Mouse (Mus musculus) neural tube, embryonic 10.5 days (tissue): ENCODE results near the gene Rrbp1.

Source experiments
- DNase-seq: peaks from one replicate; pipeline ENCODE4 v3.0.0-alpha.2; 2017; ENCODE audit warnings: low spot score; ENCODE audit errors: extremely low spot score

The Rrbp1 gene

DNA sequence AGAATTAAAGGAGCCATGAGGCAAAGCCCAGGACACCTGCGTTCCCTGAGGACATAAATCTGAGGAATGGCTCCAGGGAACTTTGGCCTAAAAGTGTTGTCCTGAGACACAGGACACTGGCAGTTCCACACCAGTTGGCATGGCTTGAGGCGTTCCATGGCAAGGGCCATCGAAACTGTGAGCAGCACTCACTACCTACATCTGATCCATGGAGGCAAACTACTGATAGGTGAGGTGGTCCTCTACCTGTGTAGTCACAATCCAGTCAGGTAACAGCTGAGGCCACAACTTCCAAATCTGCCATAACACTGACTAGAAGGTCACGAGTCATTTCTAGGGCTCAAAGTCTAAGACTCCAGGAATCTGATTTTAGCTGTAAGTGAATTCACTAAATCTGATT, 55.3 kb downstream of the Rrbp1 start:
- no peak for DNase-seq

DNA sequence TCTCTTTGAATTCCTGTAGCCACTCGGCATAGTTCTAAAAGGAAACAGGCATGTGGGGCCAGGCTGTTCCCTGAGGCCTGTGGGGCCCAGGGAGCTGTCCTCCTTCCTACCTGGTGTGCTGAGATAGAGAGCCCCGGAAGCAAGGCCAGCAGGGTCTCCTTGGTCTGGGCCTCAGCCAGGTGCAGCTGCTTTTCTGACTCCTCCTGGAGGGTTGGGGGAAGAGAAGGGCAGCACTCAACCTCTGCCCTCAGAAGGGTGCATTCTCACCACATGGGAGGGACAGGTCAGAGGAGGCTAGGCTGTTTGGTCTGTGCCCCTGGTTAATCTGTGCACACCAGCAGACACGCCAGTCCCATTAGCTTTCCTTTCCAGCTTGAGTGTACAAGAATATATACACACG, 56.1 kb downstream of the Rrbp1 start:
- no peak for DNase-seq

DNA sequence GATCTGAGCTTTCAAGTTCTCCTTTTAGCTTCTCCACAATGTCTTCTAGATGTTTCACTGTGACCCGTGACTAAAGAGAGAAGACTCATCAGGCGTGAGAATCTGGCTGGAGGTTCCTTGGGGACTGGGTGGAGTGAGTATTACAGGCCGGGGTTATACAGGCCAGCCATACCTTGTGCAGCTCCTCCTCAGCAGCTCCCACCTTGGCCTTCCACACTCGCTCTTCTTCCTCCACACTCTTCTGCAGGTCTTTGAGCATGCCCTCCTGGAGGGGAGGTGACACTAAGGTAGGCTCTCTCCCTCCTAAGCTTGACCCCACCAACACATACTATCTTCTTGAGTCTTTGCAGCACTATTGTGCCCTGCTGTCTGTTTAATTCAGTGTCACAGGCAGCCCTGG, 57.1 kb downstream of the Rrbp1 start:
- no peak for DNase-seq

DNA sequence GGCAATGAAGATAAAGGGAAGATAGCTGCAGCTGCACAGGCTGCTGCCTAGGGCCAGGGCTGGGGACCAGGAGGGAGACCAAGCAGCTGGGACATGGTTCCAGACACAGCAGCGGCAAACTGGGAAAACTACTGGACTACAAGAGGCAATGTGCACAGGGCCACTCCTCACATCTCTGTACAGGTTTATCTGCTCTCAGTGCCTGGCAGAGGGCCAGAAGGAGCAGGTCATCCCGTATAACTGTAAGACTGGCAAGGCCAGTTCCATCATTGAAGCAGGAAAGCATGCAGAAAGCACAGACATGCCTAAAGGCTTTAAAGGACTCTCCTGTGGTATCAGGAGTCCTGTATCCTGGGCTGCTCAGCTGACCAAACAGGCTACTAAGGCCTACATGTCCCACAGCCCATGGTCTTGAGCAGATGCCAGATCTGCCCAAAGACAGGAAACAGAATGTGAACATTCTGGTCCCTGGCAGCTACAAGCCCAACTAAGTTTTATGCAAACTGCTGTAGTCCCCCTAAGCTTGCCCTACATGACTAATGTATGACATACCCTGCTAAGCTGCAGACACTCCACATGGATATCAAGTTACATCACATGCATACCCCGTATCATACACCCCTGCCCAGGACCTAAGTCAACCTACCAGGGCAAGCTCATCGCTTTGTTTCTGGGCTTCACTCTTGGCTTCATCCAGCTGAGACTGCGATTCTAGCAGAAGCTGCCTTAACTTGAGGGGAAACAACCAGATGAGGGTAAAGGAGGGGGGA, 59.3 kb downstream of the Rrbp1 start:
- no peak for DNase-seq

DNA sequence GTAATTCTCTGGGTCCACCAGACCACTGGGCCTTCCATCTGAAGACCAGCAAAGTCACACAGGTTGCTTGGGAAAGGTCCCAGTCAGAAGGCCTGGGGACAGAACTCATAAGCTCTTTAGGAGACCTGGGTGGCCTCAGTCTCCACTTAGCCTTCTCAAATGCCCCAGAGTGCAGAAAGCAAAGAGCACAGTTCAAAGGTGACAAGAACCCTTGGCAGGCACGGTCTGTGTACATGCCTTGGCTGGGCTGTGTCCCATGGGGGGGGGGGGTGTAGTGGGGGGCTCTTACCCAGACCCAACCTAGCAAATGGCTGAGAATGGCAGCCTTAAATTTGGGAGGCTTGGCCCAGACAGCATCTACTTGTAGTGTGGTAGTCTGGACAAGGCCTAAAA, 60.0 kb downstream of the Rrbp1 start:
- DNase-seq: no peak

DNA sequence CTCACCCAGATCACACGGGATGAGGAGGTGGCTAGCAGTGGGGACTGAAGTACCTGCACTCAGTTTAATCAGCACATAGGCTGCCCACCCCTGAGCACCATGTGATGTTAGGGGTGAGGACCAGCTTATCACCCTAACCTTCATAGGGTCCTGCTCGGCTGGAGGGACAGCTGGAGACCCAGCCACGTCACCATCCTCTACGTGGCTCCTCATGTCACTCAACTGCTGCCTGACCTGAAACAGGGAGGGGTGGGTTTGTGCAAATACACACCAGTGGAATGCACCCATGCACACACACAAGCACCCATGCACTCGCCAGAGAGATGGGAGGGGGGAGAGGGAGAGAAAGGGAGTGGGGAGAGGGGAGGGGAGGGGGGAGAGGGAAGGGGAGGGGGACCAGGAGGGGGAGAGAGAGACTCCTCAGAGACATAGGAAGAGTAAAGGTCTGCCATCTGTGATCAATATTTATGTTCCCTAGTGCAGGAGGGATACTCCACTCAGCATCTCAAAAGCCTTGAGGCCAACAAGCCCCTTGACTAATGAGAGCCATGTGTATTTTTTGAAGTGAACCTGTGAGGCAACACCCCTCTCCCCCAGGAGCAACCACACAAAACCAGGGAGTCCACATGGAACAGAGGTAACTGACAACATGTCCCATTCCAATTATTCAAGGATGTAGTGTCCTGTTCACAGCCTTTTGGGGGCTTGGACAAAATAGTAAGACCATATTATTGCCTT, 60.6 kb downstream of the Rrbp1 start:
- DNase-seq: no peak

DNA sequence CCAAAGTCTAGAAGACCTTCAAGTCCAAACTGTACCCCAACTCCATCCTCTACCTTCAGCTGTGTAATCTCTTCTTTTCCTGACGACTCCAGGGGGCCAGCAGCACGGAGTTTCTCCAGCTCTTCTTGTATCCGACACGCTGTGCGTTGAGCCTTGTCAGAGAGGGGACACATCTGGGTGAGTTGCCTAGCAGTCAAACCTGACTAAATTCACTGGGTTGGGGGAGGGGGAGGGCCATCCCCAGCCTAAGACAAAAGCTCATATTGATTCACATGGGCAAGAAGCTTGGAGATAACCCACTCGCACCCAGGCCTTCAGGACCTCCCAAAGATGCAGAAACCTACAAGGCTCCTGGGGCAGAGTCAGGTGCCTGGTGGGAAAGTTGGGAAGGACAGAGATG, 61.8 kb downstream of the Rrbp1 start:
- no peak for DNase-seq

DNA sequence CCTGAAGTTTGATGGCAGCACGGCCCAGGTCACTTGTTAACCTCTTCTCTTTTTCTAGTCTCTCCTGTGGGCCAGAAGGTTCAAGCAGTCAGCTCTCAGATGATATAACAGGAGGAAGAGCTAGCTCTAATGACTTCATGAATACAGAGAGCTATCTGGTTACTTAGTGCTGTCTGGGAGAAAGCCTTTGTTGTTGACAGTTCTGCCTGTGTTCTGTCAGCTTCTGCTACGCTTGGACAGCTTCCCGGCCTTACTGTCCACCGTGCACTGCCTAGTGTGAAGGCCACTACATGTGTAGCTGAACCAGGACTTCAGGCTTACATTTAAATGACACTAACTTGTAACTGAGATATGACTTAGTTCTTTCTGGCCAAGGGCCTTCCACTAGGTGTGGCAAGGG, 62.6 kb downstream of the Rrbp1 start:
- no peak for DNase-seq

DNA sequence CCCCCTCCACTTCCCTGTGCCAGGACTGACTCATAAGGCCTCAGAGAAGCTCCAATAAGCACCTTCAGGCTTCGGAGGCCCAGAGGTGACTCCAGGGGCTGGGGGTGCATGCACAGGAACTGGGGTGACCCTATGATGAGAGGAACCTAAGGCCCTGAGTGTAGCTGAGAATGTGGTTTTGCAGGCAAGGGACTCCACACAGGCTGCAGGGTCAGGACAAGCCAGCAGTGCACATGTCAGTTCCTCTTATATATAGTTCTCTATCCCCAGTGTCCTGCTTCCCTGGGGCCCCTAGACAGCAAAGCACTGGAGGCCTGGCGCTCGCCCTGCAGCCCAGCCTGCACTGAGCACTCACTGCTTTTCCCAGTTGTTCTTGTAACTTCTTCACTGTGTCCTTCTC, 63.1 kb downstream of the Rrbp1 start:
- DNase-seq: no peak

DNA sequence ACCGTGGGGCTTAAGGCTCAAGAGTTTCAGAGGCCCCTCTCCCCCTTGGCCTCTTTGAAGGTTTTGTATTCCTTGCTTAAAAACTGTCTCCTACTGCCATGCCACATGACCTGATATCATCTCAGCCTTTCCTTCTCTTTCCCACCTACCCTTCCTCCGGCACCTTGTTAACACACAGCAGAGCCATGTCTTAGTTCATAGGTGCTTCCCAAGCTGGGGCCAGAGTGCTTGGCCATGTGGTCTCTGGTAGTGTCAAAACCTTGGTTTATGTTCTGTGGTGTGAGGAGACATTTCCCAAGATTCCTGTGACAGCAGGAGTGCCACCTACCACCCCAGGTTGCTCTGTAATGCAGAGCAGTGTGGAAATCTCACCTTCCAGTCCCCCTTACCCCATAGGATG, 64.7 kb downstream of the Rrbp1 start:
- DNase-seq: no peak

DNA sequence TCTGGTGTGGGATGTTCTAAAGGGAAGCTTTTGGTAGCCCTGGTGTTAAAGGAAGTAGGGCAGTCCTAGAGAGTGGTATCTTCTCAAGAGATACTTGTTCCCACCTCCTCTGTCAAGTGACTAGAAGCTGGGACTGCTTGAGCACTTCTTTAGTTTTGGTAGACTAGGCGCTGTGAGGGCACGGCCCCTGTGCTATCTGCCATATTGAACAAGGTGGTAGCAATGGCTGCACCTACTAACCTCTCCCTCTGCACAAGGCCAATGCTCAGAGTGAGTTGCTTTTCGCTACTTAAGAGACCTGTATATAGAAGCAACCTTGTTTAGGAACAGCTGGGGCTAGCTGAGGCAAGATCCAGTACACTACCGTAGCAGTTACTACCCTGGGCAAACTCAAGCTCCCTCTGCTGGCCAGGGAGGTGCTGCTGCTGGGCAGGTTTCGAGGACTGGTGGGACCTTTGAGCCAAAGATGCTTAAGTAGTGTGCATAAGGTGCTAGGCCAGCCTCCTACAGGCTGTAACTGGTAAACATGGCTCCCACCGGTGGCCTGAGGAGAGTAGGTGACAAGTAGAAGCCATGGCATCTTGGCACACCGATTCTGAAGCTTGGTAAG, 65.5 kb downstream of the Rrbp1 start:
- DNase-seq: no peak

DNA sequence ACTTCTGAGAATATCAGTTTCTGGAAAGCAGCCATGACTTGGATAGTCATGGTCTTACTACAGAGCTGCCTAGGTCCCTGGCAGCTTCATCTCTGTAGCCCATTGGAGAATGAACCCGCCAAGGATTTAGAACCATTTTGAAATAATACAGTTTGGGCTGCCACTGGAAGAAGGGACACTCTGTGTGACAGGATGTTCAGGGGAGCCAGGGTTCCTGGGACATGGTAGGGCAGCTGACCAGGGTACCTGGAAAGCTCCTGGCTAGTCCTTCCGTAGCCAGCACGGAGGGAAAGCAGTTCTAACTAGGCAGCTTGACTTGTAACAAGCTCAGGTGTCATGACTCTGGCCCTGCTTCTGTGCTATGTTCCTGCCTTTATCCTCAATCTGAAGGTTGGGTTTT, 66.3 kb downstream of the Rrbp1 start:
- DNase-seq: no peak

DNA sequence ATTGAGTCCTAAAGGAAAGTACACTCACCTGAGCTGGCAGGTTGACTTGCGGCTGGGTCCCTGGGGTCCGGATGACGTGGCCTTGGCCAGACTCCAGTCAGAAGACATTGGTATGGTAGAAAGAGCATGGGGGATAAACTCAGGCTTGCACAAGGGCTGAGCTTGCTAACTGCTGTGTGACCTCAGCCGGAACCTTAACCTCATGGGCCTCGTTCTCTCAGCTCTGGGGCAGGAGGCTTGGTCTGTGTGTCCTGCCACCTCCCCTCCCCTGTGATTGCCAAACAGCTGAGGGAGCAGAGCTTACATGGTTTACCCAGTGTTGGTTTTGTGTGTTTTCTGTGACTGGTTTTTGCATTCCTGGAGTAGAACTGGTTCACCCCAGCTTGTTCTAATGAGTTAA, 70.7 kb downstream of the Rrbp1 start:
- no peak for DNase-seq

DNA sequence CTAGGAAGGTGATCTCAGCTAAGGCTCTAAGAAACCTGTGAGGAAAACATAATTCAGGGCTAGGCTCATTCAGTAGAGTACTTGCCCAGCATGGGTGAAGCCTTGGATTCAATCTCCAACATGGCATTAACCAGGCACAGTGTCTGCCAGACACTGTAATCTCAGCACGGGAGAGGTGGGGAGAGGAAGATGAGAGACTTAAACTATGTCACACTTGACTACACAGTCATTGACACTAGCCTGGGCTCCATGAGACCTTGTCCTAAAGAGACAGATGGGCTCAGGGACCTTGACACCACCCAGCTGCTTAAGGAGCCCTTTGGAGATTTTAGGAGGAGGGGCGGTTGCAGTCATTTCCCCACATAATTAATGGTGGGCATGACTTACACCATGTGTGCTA, 73.2 kb downstream of the Rrbp1 start:
- DNase-seq: no peak

DNA sequence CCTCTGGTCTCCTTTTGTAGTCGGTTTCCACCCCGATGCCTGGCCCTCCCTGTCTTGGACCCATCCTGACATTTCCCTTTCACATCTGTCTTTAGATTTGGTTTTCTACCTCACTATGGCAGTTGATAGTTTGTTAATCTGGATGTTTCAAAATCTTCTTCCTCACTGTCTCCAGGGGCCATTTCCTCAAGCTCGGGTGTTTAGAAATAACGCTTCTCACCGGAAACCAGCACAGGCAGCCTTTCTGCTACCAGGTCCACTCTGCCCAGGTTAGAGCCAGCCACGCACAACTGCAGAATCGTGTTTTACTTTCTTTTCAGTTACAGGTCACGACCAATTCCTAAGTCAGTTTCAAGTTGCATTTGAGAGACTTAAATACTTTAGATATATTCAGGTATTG, 76.6 kb downstream of the Rrbp1 start:
- DNase-seq: no peak

DNA sequence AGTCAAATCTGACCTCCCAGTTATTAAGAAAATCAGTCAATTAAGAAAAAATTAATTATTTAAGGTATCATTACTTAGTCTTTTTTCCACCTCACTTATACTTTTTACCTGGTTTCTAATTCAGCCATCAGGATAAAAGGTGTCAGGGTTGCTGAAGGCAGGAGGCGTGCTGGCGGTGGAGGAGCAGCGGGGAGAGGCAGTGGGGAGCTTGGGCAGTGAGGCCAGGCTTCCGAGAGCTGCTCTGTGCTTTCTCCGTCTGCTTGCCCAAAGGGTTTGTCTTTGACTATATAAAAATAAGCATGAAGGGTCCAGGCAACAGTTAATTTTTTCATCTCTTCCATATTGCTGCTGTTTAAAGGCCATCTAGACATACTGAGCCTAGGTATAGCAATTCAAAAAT, 77.5 kb downstream of the Rrbp1 start:
- no peak for DNase-seq

DNA sequence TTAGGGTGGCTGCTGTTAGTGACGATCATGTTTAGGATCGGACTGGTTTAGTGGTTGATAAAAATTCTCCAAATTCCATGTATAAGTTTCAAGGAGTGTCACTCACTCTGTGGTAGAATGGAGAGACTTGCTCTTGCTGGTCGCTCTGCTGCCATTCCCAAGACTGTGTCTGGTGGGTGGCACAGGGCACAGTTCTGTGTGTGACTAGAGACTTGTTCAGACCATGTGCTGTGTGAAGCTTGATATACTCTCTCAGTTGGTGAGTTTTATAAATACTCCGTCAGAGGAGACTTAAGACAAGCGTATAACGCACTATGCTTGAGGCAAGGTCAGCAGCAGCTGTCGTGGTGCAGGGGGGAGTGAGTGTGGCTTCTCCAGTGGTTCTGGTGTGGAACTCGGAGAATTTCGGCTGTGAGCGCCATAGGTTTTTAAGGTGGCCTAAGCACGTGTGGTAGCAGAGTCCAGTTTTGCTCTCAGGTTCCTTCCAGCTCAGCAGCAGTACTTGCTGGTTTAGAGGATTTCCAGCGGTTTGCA, 78.7 kb downstream of the Rrbp1 start:
- DNase-seq: no peak

DNA sequence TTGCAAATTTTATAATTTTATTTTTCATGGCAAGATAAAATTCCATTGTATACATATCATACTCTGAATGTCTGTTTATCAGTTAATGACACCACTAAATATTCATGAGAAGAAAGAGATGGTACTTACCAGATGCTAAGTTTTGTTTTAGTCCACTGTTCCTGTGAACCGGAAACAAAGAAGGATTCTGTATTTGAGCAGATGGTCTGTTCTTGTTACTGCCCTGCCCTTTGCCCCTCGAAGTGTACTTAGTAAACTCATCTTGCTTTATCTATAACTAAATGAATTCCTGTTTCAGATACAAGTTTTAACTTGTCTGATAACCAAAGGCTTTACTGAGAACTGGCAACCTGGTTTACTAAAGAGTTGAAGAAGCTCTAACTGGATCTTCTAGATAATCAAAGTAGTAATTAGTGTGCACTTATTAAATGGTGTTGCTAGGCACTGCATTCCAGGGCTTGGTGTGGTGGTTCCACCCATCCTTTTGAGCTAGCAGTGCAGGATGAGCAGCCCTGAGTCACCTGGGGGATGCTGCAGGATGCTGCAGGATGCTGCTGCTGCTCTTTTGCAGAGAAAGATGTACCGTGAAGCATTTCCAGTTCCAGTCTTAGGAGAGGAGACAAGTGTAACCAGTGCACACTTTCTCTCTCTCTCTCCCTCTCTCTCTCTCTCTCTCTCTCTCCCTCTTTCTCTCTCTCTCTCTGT, 81.3 kb downstream of the Rrbp1 start:
- no peak for DNase-seq

DNA sequence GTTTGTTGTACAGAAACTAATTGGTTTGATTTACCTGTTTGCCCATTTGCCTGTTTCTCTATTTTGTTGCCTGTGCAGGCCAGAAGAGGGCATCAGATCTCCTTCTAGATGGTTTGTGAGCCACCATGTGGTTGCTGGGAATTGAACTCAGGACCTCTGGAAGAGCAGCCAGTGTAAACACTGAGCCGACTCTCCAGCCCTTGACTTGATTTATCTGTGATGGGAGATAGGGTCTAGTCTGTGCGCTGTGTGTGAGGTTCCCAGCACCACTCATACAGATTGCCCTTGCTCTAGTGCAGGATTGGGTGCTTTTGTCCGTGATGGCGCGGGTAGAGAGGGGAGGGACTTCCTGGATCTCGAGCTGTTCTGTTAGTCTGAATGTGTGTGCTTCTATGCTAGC, 85.2 kb downstream of the Rrbp1 start:
- DNase-seq: no peak

DNA sequence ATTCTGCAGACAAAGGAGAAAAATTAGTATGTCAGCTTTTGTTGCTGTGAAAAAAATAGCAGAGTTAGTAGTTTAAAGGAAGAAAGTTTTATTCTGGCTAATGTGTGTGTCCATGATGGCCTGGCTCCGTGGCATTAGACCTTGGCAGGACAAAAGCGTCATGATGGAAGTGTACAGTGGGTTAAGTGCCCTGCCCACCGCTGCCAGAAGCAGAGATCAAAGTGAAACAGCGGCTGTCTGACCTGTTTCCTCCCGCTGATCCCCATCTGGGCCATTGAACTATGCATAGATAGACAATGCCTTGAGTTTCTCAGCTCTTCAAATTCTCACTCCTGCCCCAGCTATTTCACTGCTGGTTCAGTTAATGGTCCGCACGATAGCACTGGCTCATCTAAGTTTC, 87.0 kb downstream of the Rrbp1 start:
- no peak for DNase-seq

DNA sequence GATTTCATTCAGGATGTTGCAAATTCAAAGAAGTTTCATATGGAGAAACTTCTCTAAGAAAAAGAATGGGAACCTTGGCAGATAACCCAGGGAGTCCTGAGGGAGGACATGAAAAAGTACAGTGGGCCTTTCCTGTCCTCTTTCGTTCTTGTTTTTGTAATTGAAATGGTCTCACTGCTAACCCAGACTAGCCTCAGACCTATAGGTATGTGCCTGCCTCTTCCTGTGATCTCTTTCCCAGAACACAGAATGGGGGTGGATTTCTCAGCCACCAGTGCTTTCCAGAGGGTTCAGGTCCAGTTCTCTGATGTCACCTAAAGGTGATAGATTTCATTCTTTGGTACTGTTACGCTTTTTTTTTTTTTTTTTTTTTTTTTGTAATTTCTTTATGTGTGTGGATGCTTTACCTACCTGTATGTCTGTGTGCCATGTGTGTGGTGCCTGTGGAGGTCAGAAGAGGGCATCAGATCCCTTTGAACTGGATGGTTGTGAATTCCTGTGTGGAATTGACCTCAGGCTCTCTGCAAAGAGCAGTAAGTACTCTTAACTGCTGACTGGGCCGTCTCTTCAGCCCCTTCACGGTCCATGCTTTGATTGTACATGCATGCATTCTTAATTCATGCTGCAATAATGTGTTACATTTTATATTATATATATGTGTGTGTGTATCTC, 92.1 kb downstream of the Rrbp1 start:
- DNase-seq: no peak
